Mouse (Mus musculus): ENCODE measurements around the gene Agpat2. TPM values are rescaled to one million over a fixed set of nuclear protein-coding genes. Genes with fewer than 3 reads are reported as not detected.
A peak's percentile ranks its signal among the peaks of the same experiment; 100 is the strongest.

Gene Agpat2
- polyA plus RNA-seq, 1 experiment, result 515 TPM

- H3K4me3 ChIP-seq (ENCODE audit: low read depth, low read length), result no peak overlapping the region
- H3K36me3 ChIP-seq (ENCODE audit: control insufficient read depth, insufficient read depth, low read length), result no peaks in the 10 kb centered on the region
- H3K27me3 ChIP-seq (ENCODE audit: control insufficient read depth, insufficient read depth, low read length), result no peaks in the 10 kb centered on the region
- H3K27ac ChIP-seq (ENCODE audit: insufficient read depth, low read depth, low read length), result peak overlapping the region; percentile 93
- peaks cover 66% of the 10 kb centered on the region for H3K4me1 ChIP-seq (ENCODE audit: control insufficient read depth, insufficient read depth, insufficient read length, low read length)
- TF ChIP-seq POLR2A (IDR thresholded peaks at IDR 0.05; ENCODE audit: low read depth, low read length), result no peak
- no peak for TF ChIP-seq CTCF (IDR thresholded peaks at IDR 0.05; ENCODE audit: extremely low read depth, insufficient read length, insufficient replicate concordance, low read depth, low read length)
These were observed 6.8 kb upstream of the Agpat2 start for GRCm38 (mm10) chr2:26611054-26611453.

GRCm38 (mm10) chr2:26610526-26610925 is 6.3 kb upstream of the Agpat2 start:
- 83% methylated on average over 3 of the region's 3 CpGs for WGBS
- Histone ChIP-seq H3K27me3 (ENCODE audit: control insufficient read depth, insufficient read depth, low read length) (no peaks in the 10 kb centered on the region), H3K27ac (ENCODE audit: insufficient read depth, low read depth, low read length) (peak overlapping the region; percentile 29), H3K4me1 (ENCODE audit: control insufficient read depth, insufficient read depth, insufficient read length, low read length) (peaks cover 64% of the 10 kb centered on the region), H3K4me3 (ENCODE audit: low read depth, low read length) (no peak overlapping the region), H3K36me3 (ENCODE audit: control insufficient read depth, insufficient read depth, low read length) (no peaks in the 10 kb centered on the region)
- TF ChIP-seq POLR2A (IDR thresholded peaks at IDR 0.05; ENCODE audit: low read depth, low read length) (no peak), CTCF (IDR thresholded peaks at IDR 0.05; ENCODE audit: extremely low read depth, insufficient read length, insufficient replicate concordance, low read depth, low read length) (no peak)

GRCm38 (mm10) chr2:26609261-26609661 is 5.0 kb upstream of the Agpat2 start:
- peaks cover 62% of the 10 kb centered on the region for H3K4me1 ChIP-seq (ENCODE audit: control insufficient read depth, insufficient read depth, insufficient read length, low read length)
- no peak for TF ChIP-seq CTCF (IDR thresholded peaks at IDR 0.05; ENCODE audit: extremely low read depth, insufficient read length, insufficient replicate concordance, low read depth, low read length)
- TF ChIP-seq POLR2A (IDR thresholded peaks at IDR 0.05; ENCODE audit: low read depth, low read length), result no peak
- H3K27me3 ChIP-seq (ENCODE audit: control insufficient read depth, insufficient read depth, low read length), result no peaks in the 10 kb centered on the region
- H3K36me3 ChIP-seq (ENCODE audit: control insufficient read depth, insufficient read depth, low read length), result no peaks in the 10 kb centered on the region
- H3K4me3 ChIP-seq (ENCODE audit: low read depth, low read length), result no peak overlapping the region
- peak overlapping the region; percentile 29 for H3K27ac ChIP-seq (ENCODE audit: insufficient read depth, low read depth, low read length)

DNA sequence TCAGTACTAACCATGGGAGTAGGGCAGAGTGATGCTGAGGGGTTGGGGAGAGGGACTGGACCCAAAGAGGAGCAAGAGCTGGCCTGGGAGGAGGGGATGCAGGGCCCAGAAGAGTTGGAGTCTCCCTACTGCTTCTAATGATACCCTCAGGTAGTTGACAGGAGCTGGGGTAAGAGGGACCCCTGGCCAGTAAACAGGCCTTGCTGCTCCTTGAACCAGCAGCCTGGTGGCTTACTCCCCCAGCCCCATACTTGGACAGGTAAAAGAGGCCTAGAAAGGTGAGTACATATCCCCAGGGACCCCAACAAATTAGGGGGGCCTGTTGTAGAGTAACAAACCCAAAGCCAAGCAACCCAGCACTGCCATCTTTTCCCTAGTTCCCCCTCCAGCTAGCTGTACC is 4.6 kb upstream of the Agpat2 start:
- TF ChIP-seq POLR2A (IDR thresholded peaks at IDR 0.05; ENCODE audit: low read depth, low read length) (no peak), CTCF (IDR thresholded peaks at IDR 0.05; ENCODE audit: extremely low read depth, insufficient read length, insufficient replicate concordance, low read depth, low read length) (no peak)
- peaks cover 62% of the 10 kb centered on the region for H3K4me1 ChIP-seq (ENCODE audit: control insufficient read depth, insufficient read depth, insufficient read length, low read length)
- no peak overlapping the region for H3K27ac ChIP-seq (ENCODE audit: insufficient read depth, low read depth, low read length)
- H3K4me3 ChIP-seq (ENCODE audit: low read depth, low read length), result no peak overlapping the region
- no peaks in the 10 kb centered on the region for H3K36me3 ChIP-seq (ENCODE audit: control insufficient read depth, insufficient read depth, low read length)
- no peaks in the 10 kb centered on the region for H3K27me3 ChIP-seq (ENCODE audit: control insufficient read depth, insufficient read depth, low read length)

- TF ChIP-seq CTCF (IDR thresholded peaks at IDR 0.05; ENCODE audit: extremely low read depth, insufficient read length, insufficient replicate concordance, low read depth, low read length) (no peak), POLR2A (IDR thresholded peaks at IDR 0.05; ENCODE audit: low read depth, low read length) (no peak)
- H3K36me3 ChIP-seq (ENCODE audit: control insufficient read depth, insufficient read depth, low read length), result no peaks in the 10 kb centered on the region
- WGBS, result 32% methylated on average over 6 of the region's 6 CpGs
- peak overlapping the region; percentile 91 for H3K27ac ChIP-seq (ENCODE audit: insufficient read depth, low read depth, low read length)
- no peaks in the 10 kb centered on the region for H3K27me3 ChIP-seq (ENCODE audit: control insufficient read depth, insufficient read depth, low read length)
- no peak overlapping the region for H3K4me3 ChIP-seq (ENCODE audit: low read depth, low read length)
- H3K4me1 ChIP-seq (ENCODE audit: control insufficient read depth, insufficient read depth, insufficient read length, low read length), result peaks cover 55% of the 10 kb centered on the region
These were observed 3.1 kb upstream of the Agpat2 start for GRCm38 (mm10) chr2:26607056-26607910.

DNA sequence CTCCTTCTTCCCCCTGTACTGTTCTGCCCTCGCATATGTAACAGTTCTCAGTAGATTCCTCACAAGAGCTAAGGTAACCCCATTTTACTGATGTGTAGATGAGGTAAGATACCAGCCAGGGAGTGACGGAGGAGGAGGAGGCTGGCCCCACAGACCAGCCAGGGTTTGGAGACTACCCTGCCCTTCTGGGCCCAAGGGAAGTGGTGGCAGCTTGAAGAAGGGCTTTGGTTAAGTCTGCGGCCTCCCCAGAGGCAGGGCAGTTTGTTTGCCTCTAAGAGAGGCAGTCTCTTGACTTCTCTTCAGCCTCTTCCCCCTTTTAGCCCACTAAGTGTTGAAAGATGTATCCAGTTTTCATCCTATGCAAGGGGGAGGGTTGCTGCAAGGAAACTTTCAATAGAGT is 2.4 kb upstream of the Agpat2 start:
- Histone ChIP-seq H3K27me3 (ENCODE audit: control insufficient read depth, insufficient read depth, low read length) (no peaks in the 10 kb centered on the region), H3K27ac (ENCODE audit: insufficient read depth, low read depth, low read length) (peak overlapping the region; percentile 91), H3K36me3 (ENCODE audit: control insufficient read depth, insufficient read depth, low read length) (no peaks in the 10 kb centered on the region), H3K4me3 (ENCODE audit: low read depth, low read length) (no peak overlapping the region), H3K4me1 (ENCODE audit: control insufficient read depth, insufficient read depth, insufficient read length, low read length) (peaks cover 50% of the 10 kb centered on the region)
- WGBS, result 76% methylated on average over 3 of the region's 3 CpGs
- TF ChIP-seq CTCF (IDR thresholded peaks at IDR 0.05; ENCODE audit: extremely low read depth, insufficient read length, insufficient replicate concordance, low read depth, low read length), result no peak

DNA sequence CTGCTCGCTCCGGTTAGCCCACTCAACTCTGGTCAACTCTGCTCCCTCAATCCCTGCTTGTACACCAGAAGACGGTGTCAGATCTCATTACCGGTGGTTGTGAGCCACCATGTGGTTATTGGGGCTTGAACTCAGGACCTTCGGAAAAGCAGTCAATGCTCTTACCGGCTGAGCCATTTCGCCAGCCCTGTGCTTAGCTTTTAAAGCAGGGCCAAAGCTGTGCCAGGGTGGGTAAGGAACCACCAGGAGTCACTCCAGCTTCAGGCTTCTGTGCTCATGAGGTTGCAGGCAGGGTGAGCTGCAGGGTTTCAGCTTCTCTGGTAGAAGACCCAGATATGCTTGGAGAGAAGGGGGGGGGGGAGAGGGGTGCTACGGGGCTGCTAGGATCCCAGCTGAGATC is 1.1 kb upstream of the Agpat2 start:
- H3K4me3 ChIP-seq (ENCODE audit: low read depth, low read length), result no peak overlapping the region
- 90% methylated on average over 8 of the region's 8 CpGs for WGBS
- H3K27me3 ChIP-seq (ENCODE audit: control insufficient read depth, insufficient read depth, low read length), result no peaks in the 10 kb centered on the region
- TF ChIP-seq CTCF (IDR thresholded peaks at IDR 0.05; ENCODE audit: extremely low read depth, insufficient read length, insufficient replicate concordance, low read depth, low read length), result no peak
- no peak for TF ChIP-seq POLR2A (IDR thresholded peaks at IDR 0.05; ENCODE audit: low read depth, low read length)
- H3K36me3 ChIP-seq (ENCODE audit: control insufficient read depth, insufficient read depth, low read length), result no peaks in the 10 kb centered on the region
- peaks cover 50% of the 10 kb centered on the region for H3K4me1 ChIP-seq (ENCODE audit: control insufficient read depth, insufficient read depth, insufficient read length, low read length)
- no peak overlapping the region for H3K27ac ChIP-seq (ENCODE audit: insufficient read depth, low read depth, low read length)
